Mouse (Mus musculus) lung, adult 2 months (tissue): Measurements from ENCODE around the gene Carmil1. TPM values are rescaled to one million over a fixed set of nuclear protein-coding genes. Genes with fewer than 3 reads are reported as not detected.

ENCODE experiments used
- DNase-seq: peaks from one replicate; pipeline ENCODE4 v3.0.0; 2022
- H3K4me1 ChIP-seq: fragments of 200-500 bp; 2 replicates; pipeline ENCODE4 v1.6.1; 2011; ENCODE audit warnings: low read length; ENCODE audit not compliant: control insufficient read depth, insufficient read depth
- H3K4me3 ChIP-seq: fragments of 200-500 bp; replicated peaks from 2 replicates; pipeline ENCODE3; 2011; ENCODE audit warnings: low read depth, mild to moderate bottlenecking, control low read depth, low read length; ENCODE audit errors: extremely low read depth
- CTCF ChIP-seq: fragments of 200-500 bp; IDR thresholded peaks from 2 replicates; pipeline ENCODE4 v1.5.1; 2011; ENCODE audit warnings: mild to moderate bottlenecking, low read length, control low read depth; ENCODE audit not compliant: insufficient read depth
- POLR2A ChIP-seq: fragments of 200-500 bp; IDR thresholded peaks from 2 replicates; pipeline ENCODE4 v1.6.1; 2011; ENCODE audit warnings: low read depth, mild to moderate bottlenecking, control low read depth, low read length, borderline replicate concordance; ENCODE audit errors: extremely low read depth
- whole genome bisulfite sequencing: fragments of 180-500 bp; shearing (Covaris S2); methylation state at CpG from one replicate; pipeline ENCODE4 v1.1.7; 2018; 5-methylcytosine and 5-hydroxymethylcytosine counted together
- polyA plus RNA-seq: library from polyadenylated mRNA; depleted of rRNA; stranded (reverse); fragments of >200 nt; gene quantifications from 2 replicates; pipeline ENCODE4 v1.2.3, GENCODE M21; 2012

Carmil1 gene
- polyA plus RNA-seq, 1 experiment: 17.3 TPM

DNA sequence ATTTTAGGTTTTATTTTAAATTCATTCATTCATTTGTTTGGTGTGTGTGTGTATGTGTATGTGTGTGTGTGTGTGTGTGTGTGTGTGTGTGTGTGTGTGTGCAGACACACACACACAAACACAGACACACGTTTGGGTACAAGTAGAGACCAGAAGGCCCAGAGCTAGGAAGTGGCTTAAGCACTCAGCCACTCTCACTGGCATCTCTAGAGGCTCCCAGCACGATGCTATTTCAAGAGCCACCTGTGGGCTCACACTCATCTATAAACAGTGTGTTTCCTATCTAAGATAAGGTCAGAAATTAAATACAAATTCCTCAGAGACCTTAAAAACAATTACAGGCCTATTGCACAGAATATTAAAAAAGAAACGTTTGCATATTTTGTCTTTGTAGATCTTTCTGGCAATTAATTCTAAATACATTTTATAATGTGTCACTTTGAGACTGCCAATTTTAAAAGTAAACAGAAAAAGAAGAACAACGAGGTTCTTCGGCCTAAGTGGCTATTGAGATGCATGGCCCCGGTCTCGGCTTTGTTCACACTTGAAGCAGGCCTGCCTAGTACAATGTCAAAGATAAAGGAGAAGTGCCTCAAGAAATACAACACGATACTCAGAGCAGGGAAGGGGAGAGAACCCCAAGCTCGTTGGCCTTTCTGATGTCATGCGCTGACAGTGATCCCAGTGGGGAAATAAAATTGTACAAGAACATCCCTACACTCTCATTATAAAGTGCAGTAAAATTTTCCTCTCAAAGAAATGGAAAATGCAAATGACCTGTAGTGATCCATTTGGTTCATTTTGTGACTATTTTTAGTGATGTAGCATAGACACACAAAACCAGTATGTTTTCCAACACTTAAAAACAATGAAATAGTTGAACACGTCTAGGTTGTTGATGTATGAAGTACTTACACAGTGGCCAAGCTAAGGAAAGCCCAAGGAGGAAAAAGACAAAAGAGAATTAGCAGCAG lies 179.2 kb downstream of the Carmil1 start:
- H3K4me1 ChIP-seq: no peaks in the 10 kb centered on the region
- WGBS: 38% methylated on average over 11 of the region's 11 CpGs
- DNase-seq: peak; percentile 20
- no peak overlapping the region for H3K4me3 ChIP-seq
- no peak for TF ChIP-seq POLR2A

- DNase-seq: no peak
- no peaks in the 10 kb centered on the region for H3K4me1 ChIP-seq
- TF ChIP-seq POLR2A: no peak
- TF ChIP-seq CTCF: no peak
- WGBS: 84% methylated on average over 11 of the region's 11 CpGs
- no peak overlapping the region for H3K4me3 ChIP-seq
Measured at GRCm38 (mm10) chr13:24100516-24101094, 180.0 kb downstream of the Carmil1 start.

DNA sequence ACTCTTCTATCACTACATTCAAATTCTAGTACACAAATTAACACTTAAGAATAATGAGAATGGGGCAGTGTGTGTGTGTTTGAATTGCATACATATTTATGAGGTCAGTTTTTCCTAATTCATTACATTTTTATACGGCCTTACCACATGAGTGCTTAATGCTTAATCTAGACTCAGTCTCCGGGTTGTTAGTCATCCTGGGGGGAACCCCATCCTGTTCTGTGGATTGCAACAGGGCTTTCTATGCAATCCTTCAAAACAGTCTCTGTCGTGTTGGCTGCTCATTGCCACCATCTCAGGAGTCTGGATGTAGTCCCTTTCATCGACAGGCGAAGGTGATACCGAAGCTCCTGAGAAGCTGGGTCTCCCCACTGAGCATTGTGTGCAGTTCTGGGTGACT lies 184.0 kb downstream of the Carmil1 start:
- TF ChIP-seq POLR2A (no peak), CTCF (no peak)
- no peak overlapping the region for H3K4me3 ChIP-seq
- WGBS: 81% methylated on average over 6 of the region's 6 CpGs

GRCm38 (mm10) chr13:24094825-24095547 lies 185.6 kb downstream of the Carmil1 start:
- DNase-seq: no peak
- 80% methylated on average over 6 of the region's 6 CpGs for WGBS
- H3K4me1 ChIP-seq: no peaks in the 10 kb centered on the region
- no peak overlapping the region for H3K4me3 ChIP-seq
- TF ChIP-seq CTCF: no peak
- no peak for TF ChIP-seq POLR2A

More for the DNA sequence above, 184.0 kb downstream of the Carmil1 start:
- DNase-seq: no peak
- no peaks in the 10 kb centered on the region for H3K4me1 ChIP-seq

- Histone ChIP-seq H3K4me1 (no peaks in the 10 kb centered on the region), H3K4me3 (no peak overlapping the region)
- no peak for DNase-seq
- TF ChIP-seq CTCF: no peak
- TF ChIP-seq POLR2A: no peak
- WGBS: 82% methylated on average over 3 of the region's 3 CpGs
Measured at GRCm38 (mm10) chr13:24093108-24093507, 187.5 kb downstream of the Carmil1 start.

GRCm38 (mm10) chr13:24092073-24092472 lies 188.5 kb downstream of the Carmil1 start:
- TF ChIP-seq POLR2A (no peak), CTCF (no peak)
- no peak for DNase-seq
- WGBS: 80% methylated on average over 5 of the region's 5 CpGs
- H3K4me1 ChIP-seq: no peaks in the 10 kb centered on the region
- H3K4me3 ChIP-seq: no peak overlapping the region

DNA sequence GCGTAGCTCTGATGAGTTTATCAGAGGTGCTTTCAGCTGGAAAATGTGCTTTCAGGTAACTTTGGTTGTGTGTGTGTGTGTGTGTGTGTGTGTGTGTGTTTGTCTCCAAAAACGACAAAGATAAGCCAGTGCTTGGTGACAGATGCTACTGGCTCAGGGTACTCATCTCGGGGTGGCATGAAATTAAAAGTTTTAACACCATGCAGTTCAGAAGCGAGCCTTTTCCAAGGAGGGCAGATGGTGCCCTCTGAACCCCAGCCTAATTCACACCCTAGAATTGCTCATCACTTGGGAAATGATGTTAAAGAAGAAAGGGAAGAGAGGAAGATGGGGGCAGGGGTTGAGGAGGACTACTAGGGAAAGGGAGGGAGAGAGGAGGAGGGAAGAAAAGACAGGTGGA lies 198.4 kb downstream of the Carmil1 start:
- H3K4me1 ChIP-seq: no peaks in the 10 kb centered on the region
- no peak for DNase-seq
- WGBS: 74% methylated on average over 4 of the region's 4 CpGs
- TF ChIP-seq CTCF (no peak), POLR2A (no peak)
- no peak overlapping the region for H3K4me3 ChIP-seq

- 80% methylated on average over 7 of the region's 7 CpGs for WGBS
- no peak for DNase-seq
- Histone ChIP-seq H3K4me1 (no peaks in the 10 kb centered on the region), H3K4me3 (no peak overlapping the region)
- TF ChIP-seq POLR2A: no peak
- no peak for TF ChIP-seq CTCF
Measured at GRCm38 (mm10) chr13:24081698-24082097, 198.9 kb downstream of the Carmil1 start.

DNA sequence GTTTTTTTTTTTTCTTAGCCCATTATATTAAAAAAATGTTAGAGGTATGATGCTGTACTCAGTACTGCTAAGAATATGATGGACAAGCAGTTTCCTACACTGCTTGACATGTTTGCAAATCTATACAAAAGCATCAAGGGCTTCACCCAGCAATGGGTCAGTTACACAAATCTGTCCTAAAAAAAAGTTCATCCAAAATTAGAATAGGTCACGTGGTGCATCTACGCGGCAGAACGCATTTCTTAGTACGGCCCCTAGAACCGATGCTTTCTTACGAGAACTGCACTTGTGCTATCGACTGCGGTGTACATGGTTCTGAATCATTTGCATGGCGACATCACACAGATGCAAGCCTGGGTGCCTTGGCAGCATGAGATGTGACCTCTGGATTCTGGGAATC lies 208.0 kb downstream of the Carmil1 start:
- TF ChIP-seq POLR2A (no peak), CTCF (no peak)
- H3K4me3 ChIP-seq: no peak overlapping the region
- H3K4me1 ChIP-seq: no peaks in the 10 kb centered on the region
- WGBS: 91% methylated on average over 10 of the region's 10 CpGs
- DNase-seq: no peak
